Mouse (Mus musculus) lung, postnatal 0 days (tissue): ENCODE measurements around the gene Asah2.

Source experiments
- CTCF ChIP-seq: IDR thresholded peaks from 2 replicates; pipeline ENCODE4 v1.5.1; 2016; ENCODE audit warnings: antibody characterized with exemption, mild to moderate bottlenecking
- EP300 ChIP-seq: IDR thresholded peaks from 2 replicates; pipeline ENCODE4 v1.6.1; 2016; ENCODE audit warnings: antibody characterized with exemption, mild to moderate bottlenecking, control low read depth

GRCm38 (mm10) chr19:32018053-32018452, 90.0 kb downstream of the Asah2 start:
- TF ChIP-seq CTCF, result no peak
- no peak for TF ChIP-seq EP300
